Mouse (Mus musculus): ENCODE data around the gene Strbp. TPM values are rescaled to one million over a fixed set of nuclear protein-coding genes. Genes with fewer than 3 reads are reported as not detected.

The Strbp gene
- polyA plus RNA-seq, 1 experiment from 2014 or later, result 94.9 TPM

- no peaks in the 10 kb centered on the region for H3K27me3 ChIP-seq (replicated peaks; ENCODE audit: control insufficient read depth, insufficient read depth, low read length)
- no peaks in the 10 kb centered on the region for H3K9me3 ChIP-seq (ENCODE audit: control insufficient read depth, low read length)
- no peak for ATAC-seq
- H3K9ac ChIP-seq (ENCODE audit: low read depth, low read length), result no peak overlapping the region
- H3K4me2 ChIP-seq (ENCODE audit: low read length), result no peak overlapping the region
- no peak overlapping the region for H3K27ac ChIP-seq (ENCODE audit: low read depth, low read length)
- WGBS, result 94% methylated on average over 1 of the region's 1 CpGs
- H3K4me3 ChIP-seq (ENCODE audit: low read length), result no peak overlapping the region
- no peaks in the 10 kb centered on the region for H3K36me3 ChIP-seq (ENCODE audit: control insufficient read depth, insufficient read depth, low read length)
- H3K4me1 ChIP-seq (ENCODE audit: control insufficient read depth, insufficient read depth, low read depth, low read length), result no peaks in the 10 kb centered on the region
Measured at GRCm38 (mm10) chr2:37648966-37649365, 54.7 kb downstream of the Strbp start.

- no peaks in the 10 kb centered on the region for H3K9me3 ChIP-seq (ENCODE audit: control insufficient read depth, low read length)
- ATAC-seq, result no peak
- H3K36me3 ChIP-seq (ENCODE audit: control insufficient read depth, insufficient read depth, low read length), result no peaks in the 10 kb centered on the region
- H3K27ac ChIP-seq (ENCODE audit: low read depth, low read length), result no peak overlapping the region
- H3K4me3 ChIP-seq (ENCODE audit: low read length), result no peak overlapping the region
- H3K4me2 ChIP-seq (ENCODE audit: low read length), result no peak overlapping the region
- no peak overlapping the region for H3K9ac ChIP-seq (ENCODE audit: low read depth, low read length)
- no peaks in the 10 kb centered on the region for H3K4me1 ChIP-seq (ENCODE audit: control insufficient read depth, insufficient read depth, low read depth, low read length)
- 94% methylated on average over 2 of the region's 2 CpGs for WGBS
- H3K27me3 ChIP-seq (replicated peaks; ENCODE audit: control insufficient read depth, insufficient read depth, low read length), result no peaks in the 10 kb centered on the region
Measured at GRCm38 (mm10) chr2:37623343-37623742, 80.3 kb downstream of the Strbp start.

GRCm38 (mm10) chr2:37587919-37588318 is 115.7 kb downstream of the Strbp start:
- H3K27ac ChIP-seq (ENCODE audit: low read depth, low read length), result no peak overlapping the region
- no peak for ATAC-seq
- H3K36me3 ChIP-seq (ENCODE audit: control insufficient read depth, insufficient read depth, low read length), result peaks cover 6% of the 10 kb centered on the region; the same call in 1 of the 2 replicates
- no peaks in the 10 kb centered on the region for H3K27me3 ChIP-seq (replicated peaks; ENCODE audit: control insufficient read depth, insufficient read depth, low read length)
- no peaks in the 10 kb centered on the region for H3K4me1 ChIP-seq (ENCODE audit: control insufficient read depth, insufficient read depth, low read depth, low read length)
- no peak overlapping the region for H3K4me2 ChIP-seq (ENCODE audit: low read length)
- no peak overlapping the region for H3K4me3 ChIP-seq (ENCODE audit: low read length)
- H3K9me3 ChIP-seq (ENCODE audit: control insufficient read depth, low read length), result no peaks in the 10 kb centered on the region
- H3K9ac ChIP-seq (ENCODE audit: low read depth, low read length), result no peak overlapping the region

- Histone ChIP-seq H3K27me3 (replicated peaks; ENCODE audit: control insufficient read depth, insufficient read depth, low read length) (no peaks in the 10 kb centered on the region), H3K9ac (ENCODE audit: low read depth, low read length) (no peak overlapping the region), H3K4me1 (ENCODE audit: control insufficient read depth, insufficient read depth, low read depth, low read length) (no peaks in the 10 kb centered on the region), H3K4me2 (ENCODE audit: low read length) (no peak overlapping the region), H3K9me3 (ENCODE audit: control insufficient read depth, low read length) (no peaks in the 10 kb centered on the region), H3K4me3 (ENCODE audit: low read length) (no peak overlapping the region), H3K27ac (ENCODE audit: low read depth, low read length) (no peak overlapping the region), H3K36me3 (ENCODE audit: control insufficient read depth, insufficient read depth, low read length) (peaks cover 3% of the 10 kb centered on the region; the same call in 1 of the 2 replicates)
- 91% methylated on average over 2 of the region's 2 CpGs for WGBS
- no peak for ATAC-seq
Measured at GRCm38 (mm10) chr2:37578185-37578584, 125.5 kb downstream of the Strbp start.

GRCm38 (mm10) chr2:37576661-37577060 is 127.0 kb downstream of the Strbp start:
- no peak overlapping the region for H3K27ac ChIP-seq (ENCODE audit: low read depth, low read length)
- no peaks in the 10 kb centered on the region for H3K9me3 ChIP-seq (ENCODE audit: control insufficient read depth, low read length)
- 66% methylated on average over 1 of the region's 1 CpGs for WGBS
- H3K4me1 ChIP-seq (ENCODE audit: control insufficient read depth, insufficient read depth, low read depth, low read length), result no peaks in the 10 kb centered on the region
- H3K4me3 ChIP-seq (ENCODE audit: low read length), result no peak overlapping the region
- peaks cover 3% of the 10 kb centered on the region; the same call in 1 of the 2 replicates for H3K36me3 ChIP-seq (ENCODE audit: control insufficient read depth, insufficient read depth, low read length)
- H3K9ac ChIP-seq (ENCODE audit: low read depth, low read length), result no peak overlapping the region
- no peaks in the 10 kb centered on the region for H3K27me3 ChIP-seq (replicated peaks; ENCODE audit: control insufficient read depth, insufficient read depth, low read length)
- H3K4me2 ChIP-seq (ENCODE audit: low read length), result no peak overlapping the region
- ATAC-seq, result no peak

GRCm38 (mm10) chr2:37572141-37572540 is 131.5 kb downstream of the Strbp start:
- no peak overlapping the region for H3K27ac ChIP-seq (ENCODE audit: low read depth, low read length)
- H3K27me3 ChIP-seq (replicated peaks; ENCODE audit: control insufficient read depth, insufficient read depth, low read length), result no peaks in the 10 kb centered on the region
- no peak for ATAC-seq
- peaks cover 10% of the 10 kb centered on the region; the same call in 1 of the 2 replicates for H3K36me3 ChIP-seq (ENCODE audit: control insufficient read depth, insufficient read depth, low read length)
- no peaks in the 10 kb centered on the region for H3K9me3 ChIP-seq (ENCODE audit: control insufficient read depth, low read length)
- H3K4me3 ChIP-seq (ENCODE audit: low read length), result no peak overlapping the region
- H3K4me1 ChIP-seq (ENCODE audit: control insufficient read depth, insufficient read depth, low read depth, low read length), result no peaks in the 10 kb centered on the region
- H3K4me2 ChIP-seq (ENCODE audit: low read length), result no peak overlapping the region
- no peak overlapping the region for H3K9ac ChIP-seq (ENCODE audit: low read depth, low read length)
- WGBS, result 96% methylated on average over 2 of the region's 2 CpGs

- H3K9ac ChIP-seq (ENCODE audit: low read depth, low read length), result no peak overlapping the region
- H3K4me2 ChIP-seq (ENCODE audit: low read length), result no peak overlapping the region
- no peak for ATAC-seq
- no peaks in the 10 kb centered on the region for H3K4me1 ChIP-seq (ENCODE audit: control insufficient read depth, insufficient read depth, low read depth, low read length)
- no peak overlapping the region for H3K27ac ChIP-seq (ENCODE audit: low read depth, low read length)
- peaks cover 23% of the 10 kb centered on the region for H3K36me3 ChIP-seq (ENCODE audit: control insufficient read depth, insufficient read depth, low read length)
- H3K4me3 ChIP-seq (ENCODE audit: low read length), result no peak overlapping the region
- no peaks in the 10 kb centered on the region for H3K27me3 ChIP-seq (replicated peaks; ENCODE audit: control insufficient read depth, insufficient read depth, low read length)
- no peaks in the 10 kb centered on the region for H3K9me3 ChIP-seq (ENCODE audit: control insufficient read depth, low read length)
- WGBS, result 77% methylated on average over 2 of the region's 2 CpGs
Measured at GRCm38 (mm10) chr2:37570703-37571102, 133.0 kb downstream of the Strbp start.

GRCm38 (mm10) chr2:37569888-37570287 is 133.8 kb downstream of the Strbp start:
- Histone ChIP-seq H3K9ac (ENCODE audit: low read depth, low read length) (no peak overlapping the region), H3K4me3 (ENCODE audit: low read length) (no peak overlapping the region), H3K27ac (ENCODE audit: low read depth, low read length) (no peak overlapping the region), H3K36me3 (ENCODE audit: control insufficient read depth, insufficient read depth, low read length) (peaks cover 28% of the 10 kb centered on the region), H3K4me1 (ENCODE audit: control insufficient read depth, insufficient read depth, low read depth, low read length) (no peaks in the 10 kb centered on the region), H3K27me3 (replicated peaks; ENCODE audit: control insufficient read depth, insufficient read depth, low read length) (no peaks in the 10 kb centered on the region), H3K4me2 (ENCODE audit: low read length) (no peak overlapping the region), H3K9me3 (ENCODE audit: control insufficient read depth, low read length) (no peaks in the 10 kb centered on the region)
- peak; percentile 31; the same call in 1 of the 2 replicates for ATAC-seq
- 65% methylated on average over 5 of the region's 5 CpGs for WGBS

GRCm38 (mm10) chr2:37566035-37566434 is 137.6 kb downstream of the Strbp start:
- no peak overlapping the region for H3K9ac ChIP-seq (ENCODE audit: low read depth, low read length)
- ATAC-seq, result no peak
- 81% methylated on average over 1 of the region's 1 CpGs for WGBS
- H3K36me3 ChIP-seq (ENCODE audit: control insufficient read depth, insufficient read depth, low read length), result peaks cover 42% of the 10 kb centered on the region
- no peaks in the 10 kb centered on the region for H3K4me1 ChIP-seq (ENCODE audit: control insufficient read depth, insufficient read depth, low read depth, low read length)
- no peaks in the 10 kb centered on the region for H3K9me3 ChIP-seq (ENCODE audit: control insufficient read depth, low read length)
- no peak overlapping the region for H3K4me2 ChIP-seq (ENCODE audit: low read length)
- no peak overlapping the region for H3K27ac ChIP-seq (ENCODE audit: low read depth, low read length)
- no peak overlapping the region for H3K4me3 ChIP-seq (ENCODE audit: low read length)
- H3K27me3 ChIP-seq (replicated peaks; ENCODE audit: control insufficient read depth, insufficient read depth, low read length), result no peaks in the 10 kb centered on the region

GRCm38 (mm10) chr2:37565579-37565978 is 138.1 kb downstream of the Strbp start:
- H3K4me3 ChIP-seq (ENCODE audit: low read length), result no peak overlapping the region
- ATAC-seq, result no peak
- H3K27ac ChIP-seq (ENCODE audit: low read depth, low read length), result no peak overlapping the region
- 73% methylated on average over 2 of the region's 2 CpGs for WGBS
- no peaks in the 10 kb centered on the region for H3K4me1 ChIP-seq (ENCODE audit: control insufficient read depth, insufficient read depth, low read depth, low read length)
- H3K36me3 ChIP-seq (ENCODE audit: control insufficient read depth, insufficient read depth, low read length), result peaks cover 46% of the 10 kb centered on the region
- H3K4me2 ChIP-seq (ENCODE audit: low read length), result no peak overlapping the region
- no peaks in the 10 kb centered on the region for H3K27me3 ChIP-seq (replicated peaks; ENCODE audit: control insufficient read depth, insufficient read depth, low read length)
- H3K9ac ChIP-seq (ENCODE audit: low read depth, low read length), result no peak overlapping the region
- no peaks in the 10 kb centered on the region for H3K9me3 ChIP-seq (ENCODE audit: control insufficient read depth, low read length)
